ENCODE assay signal across 7 mouse cellular contexts in the genomic region with DNA sequence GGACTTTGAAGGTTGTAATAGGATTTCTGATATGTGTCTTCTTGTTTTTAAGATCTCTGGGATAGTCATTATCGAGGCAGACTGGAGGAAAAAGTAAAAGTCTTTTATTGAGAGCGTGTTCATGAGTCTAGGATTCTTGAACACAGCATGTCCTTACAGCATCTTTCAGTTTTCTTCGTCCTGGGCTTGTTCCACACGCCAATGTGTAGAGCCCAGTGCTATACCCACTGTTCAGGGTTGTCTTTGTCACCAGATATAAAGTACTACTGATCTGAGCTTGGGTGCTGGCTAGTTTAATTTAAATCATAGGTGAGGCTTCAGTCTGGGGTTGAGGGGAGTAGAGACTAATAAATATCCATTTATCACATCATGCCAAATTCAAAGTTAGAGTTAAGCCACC.
"Had no signal": no experiment of that assay in that cellular context is flagged by ENCODE, and none has a peak within 500 bp of the region (broad histone marks: within the 10 kb centered on the region; RNA-seq: fewer than 3 reads in every experiment).

No protein-coding gene starts in this region.

- H3K4me2 ChIP-seq: liver, embryonic 13.5 days; neural tube, embryonic 13.5 days; stomach, embryonic 15.5 days had no signal

- H3K9ac ChIP-seq: liver, embryonic 13.5 days; neural tube, embryonic 13.5 days; stomach, embryonic 15.5 days had no signal

- H3K27ac ChIP-seq: kidney, postnatal 0 days; left cerebral cortex, adult 2 months; liver, embryonic 13.5 days; neural tube, embryonic 13.5 days; stomach, embryonic 15.5 days had no signal

- H3K4me3 ChIP-seq: left cerebral cortex, adult 2 months; liver, embryonic 13.5 days; myocyte; neural tube, embryonic 13.5 days; stomach, embryonic 15.5 days had no signal

- H3K9me3 ChIP-seq: liver, embryonic 13.5 days; neural tube, embryonic 13.5 days; stomach, embryonic 15.5 days had no signal

- ATAC-seq: intestine, embryonic 16.5 days had no signal

- H3K36me3 ChIP-seq: liver, embryonic 13.5 days; neural tube, embryonic 13.5 days; stomach, embryonic 15.5 days had no signal

- H3K27me3 ChIP-seq: liver, embryonic 13.5 days; stomach, embryonic 15.5 days had no signal

- H3K4me1 ChIP-seq: liver, embryonic 13.5 days; neural tube, embryonic 13.5 days; stomach, embryonic 15.5 days had no signal
